Mouse (Mus musculus): Measurements from ENCODE around the gene Ormdl1. TPM values are rescaled to one million over a fixed set of nuclear protein-coding genes. Genes with fewer than 3 reads are reported as not detected.

The Ormdl1 gene
- polyA plus RNA-seq (2014; fragmentation: Illumina TruSeq; extraction: RNeasy Lipid Tissue Mini Kit (QIAGEN cat#74804); ENCODE audit: insufficient read depth, low read depth, low replicate concordance): 18.4 TPM

GRCm38 (mm10) chr1:53296581-53297383 lies at the start of gene Ormdl1, which contains the start of the genes Pms1 and Gm28778:
Gene Ormdl1 (plus strand): TSS chr1:53297095.
Gene Pms1 (minus strand): TSS chr1:53297018.
Gene Gm28778 (plus strand): TSS chr1:53297111.

GRCm38 (mm10) chr1:53312989-53313967 lies 16.4 kb downstream of the Ormdl1 start, which contains the start of gene Osgepl1:
Gene Osgepl1 (plus strand): TSS chr1:53313624.

GRCm38 (mm10) chr1:53352327-53353261 lies 55.7 kb downstream of the Ormdl1 start, which contains the start of the genes Asdurf, Gm28551 and Asnsd1:
Gene Asdurf (minus strand): TSS chr1:53352619.
Gene Gm28551 (minus strand): TSS chr1:53352667.
Gene Asnsd1 (minus strand): TSS chr1:53352752.

Other genes with a start within 250 kb of the Ormdl1 start
- not detected for gene Mstn, start 235.5 kb upstream of the Ormdl1 start, polyA plus RNA-seq (2014; fragmentation: Illumina TruSeq; extraction: RNeasy Lipid Tissue Mini Kit (QIAGEN cat#74804); ENCODE audit: insufficient read depth, low read depth, low replicate concordance)
- not detected for gene 1700019A02Rik, start 109.5 kb upstream of the Ormdl1 start, polyA plus RNA-seq (2014; fragmentation: Illumina TruSeq; extraction: RNeasy Lipid Tissue Mini Kit (QIAGEN cat#74804); ENCODE audit: insufficient read depth, low read depth, low replicate concordance)
- 1.3 TPM for gene Pms1, start 77 bp upstream of the Ormdl1 start, polyA plus RNA-seq (2014; fragmentation: Illumina TruSeq; extraction: RNeasy Lipid Tissue Mini Kit (QIAGEN cat#74804); ENCODE audit: insufficient read depth, low read depth, low replicate concordance)
- gene Gm28778, start within 50 bp of the Ormdl1 start, polyA plus RNA-seq (2014; fragmentation: Illumina TruSeq; extraction: RNeasy Lipid Tissue Mini Kit (QIAGEN cat#74804); ENCODE audit: insufficient read depth, low read depth, low replicate concordance): not detected
- gene Osgepl1, start 16.5 kb downstream of the Ormdl1 start, polyA plus RNA-seq (2014; fragmentation: Illumina TruSeq; extraction: RNeasy Lipid Tissue Mini Kit (QIAGEN cat#74804); ENCODE audit: insufficient read depth, low read depth, low replicate concordance): 8.7 TPM
- not detected for gene Asdurf, start 55.5 kb downstream of the Ormdl1 start, polyA plus RNA-seq (2014; fragmentation: Illumina TruSeq; extraction: RNeasy Lipid Tissue Mini Kit (QIAGEN cat#74804); ENCODE audit: insufficient read depth, low read depth, low replicate concordance)
- not detected for gene Gm28551, start 55.6 kb downstream of the Ormdl1 start, polyA plus RNA-seq (2014; fragmentation: Illumina TruSeq; extraction: RNeasy Lipid Tissue Mini Kit (QIAGEN cat#74804); ENCODE audit: insufficient read depth, low read depth, low replicate concordance)
- 21.3 TPM for gene Asnsd1, start 55.7 kb downstream of the Ormdl1 start, polyA plus RNA-seq (2014; fragmentation: Illumina TruSeq; extraction: RNeasy Lipid Tissue Mini Kit (QIAGEN cat#74804); ENCODE audit: insufficient read depth, low read depth, low replicate concordance)

Data from lung, adult 10 weeks (tissue).